Mouse (Mus musculus) bone marrow, adult 2 months (tissue): Measurements from ENCODE around the gene Fam118a. TPM values are rescaled to one million over a fixed set of nuclear protein-coding genes. Genes with fewer than 3 reads are reported as not detected.
A peak's percentile ranks its signal among the peaks of the same experiment; 100 is the strongest.
"Not testable (repeated sequence)": the region's sequence is repeated elsewhere in the genome, so short reads cannot be mapped to it uniquely, and the experiment has no call there.

ENCODE experiments used
- H3K27ac ChIP-seq: fragments of 200-500 bp; 2 replicates; pipeline ENCODE4 v1.5.1; 2012; ENCODE audit warnings: low read depth, mild to moderate bottlenecking, control low read depth, inconsistent platforms, low read length; ENCODE audit not compliant: control insufficient read depth, poor library complexity, insufficient read depth
- H3K4me1 ChIP-seq: fragments of 200-500 bp; 2 replicates; pipeline ENCODE4 v1.6.1; 2011; ENCODE audit warnings: low read length; ENCODE audit not compliant: control insufficient read depth, insufficient read depth
- H3K4me3 ChIP-seq: fragments of 200-500 bp; replicated peaks from 2 replicates; pipeline ENCODE3; 2011; ENCODE audit warnings: mild to moderate bottlenecking, low read depth, low read length, control low read depth; ENCODE audit not compliant: control insufficient read depth
- CTCF ChIP-seq: fragments of 200-500 bp; IDR thresholded peaks from 2 replicates; pipeline ENCODE4 v1.5.1; 2011; ENCODE audit warnings: low read length, control low read depth; ENCODE audit not compliant: control insufficient read depth, insufficient read depth
- POLR2A ChIP-seq: fragments of 200-500 bp; IDR thresholded peaks from 2 replicates; pipeline ENCODE4 v1.6.1; 2011; ENCODE audit warnings: low read depth, mild to moderate bottlenecking, control low read depth, low read length, borderline replicate concordance; ENCODE audit not compliant: control insufficient read depth
- WGBS: fragments of 180-500 bp; shearing (Covaris S2); methylation state at CpG from one replicate; pipeline ENCODE4 v1.1.7; 2018; 5-methylcytosine and 5-hydroxymethylcytosine counted together
- polyA plus RNA-seq: library from polyadenylated mRNA; stranded (reverse); fragments of >200 nt; gene quantifications from 2 replicates; pipeline ENCODE4 v1.2.4, GENCODE M21; 2011; ENCODE audit warnings: low replicate concordance; ENCODE audit not compliant: missing spikeins, insufficient read depth, insufficient read length

Fam118a gene
- polyA plus RNA-seq, result 2.0 and 8.7 TPM in 2 replicates

DNA sequence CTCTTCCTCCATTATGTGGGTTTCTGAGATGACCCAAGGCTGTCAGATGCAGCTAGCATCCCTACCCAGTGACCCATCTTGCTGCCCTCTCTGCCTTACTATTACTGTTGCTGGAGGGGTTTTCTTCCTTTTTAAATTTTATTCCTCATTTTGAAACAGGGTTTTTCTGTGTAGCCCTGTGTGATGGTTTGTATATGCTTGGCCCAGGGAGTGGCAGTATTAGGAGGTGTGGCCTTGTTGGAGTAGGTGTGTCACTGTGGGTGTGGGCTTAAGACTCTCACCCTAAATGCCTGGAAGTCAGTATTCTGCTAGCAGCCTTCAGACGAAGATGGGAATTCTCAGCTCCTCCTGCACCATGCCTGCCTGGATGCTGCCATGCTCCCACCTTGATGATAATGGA is at the start of gene Fam118a:
TSS of gene Fam118a (plus strand) at position 301 of the 400 bp plus-strand sequence.
- 53% methylated on average over 1 of the region's 1 CpGs for whole genome bisulfite sequencing
- not testable (repeated sequence) for H3K4me3 ChIP-seq, H3K27ac ChIP-seq

DNA sequence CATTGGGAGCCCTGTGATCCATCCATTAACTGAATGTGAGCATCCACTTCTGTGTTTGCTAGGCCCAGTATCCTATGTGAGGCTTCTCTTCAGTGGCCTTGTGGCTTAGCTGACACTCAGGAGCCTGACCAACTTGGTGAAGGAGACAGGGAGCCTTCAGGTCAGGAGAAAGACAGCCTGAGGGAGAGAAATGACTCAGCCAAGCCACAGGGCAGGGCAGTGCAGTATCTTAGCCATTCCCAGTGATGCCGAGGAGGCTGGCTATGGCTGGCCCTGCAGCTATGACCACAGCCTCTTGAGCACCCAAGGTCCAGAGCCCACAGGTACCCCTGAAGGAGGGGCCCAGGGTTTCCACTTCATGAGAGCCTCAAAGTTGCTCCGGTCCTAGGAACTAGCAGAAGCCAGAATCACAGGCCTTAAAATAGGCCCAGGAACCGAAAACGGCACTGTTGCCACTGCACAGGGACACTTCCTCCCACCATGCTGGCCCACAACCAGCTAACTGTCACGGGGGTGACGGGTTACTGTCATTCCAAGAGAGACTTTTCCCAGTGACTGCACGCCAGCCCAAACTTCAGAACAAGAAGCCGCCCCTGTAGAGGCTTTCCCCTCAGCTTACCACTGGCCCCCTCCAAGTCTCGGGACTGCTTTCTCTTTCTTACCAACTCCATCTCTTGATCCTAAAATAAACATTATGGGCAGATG is 47.0 kb upstream of the Fam118a start:
- TF ChIP-seq CTCF, result no peak
- TF ChIP-seq POLR2A, result no peak
- Histone ChIP-seq H3K27ac (peak overlapping the region; percentile 35), H3K4me3 (no peak overlapping the region), H3K4me1 (peaks cover 6% of the 10 kb centered on the region; the same call in 1 of the 2 replicates)
- WGBS, result 25% methylated on average over 9 of the region's 9 CpGs

More for the DNA sequence above, at the start of gene Fam118a:
- H3K4me1 ChIP-seq, result not testable (repeated sequence)

DNA sequence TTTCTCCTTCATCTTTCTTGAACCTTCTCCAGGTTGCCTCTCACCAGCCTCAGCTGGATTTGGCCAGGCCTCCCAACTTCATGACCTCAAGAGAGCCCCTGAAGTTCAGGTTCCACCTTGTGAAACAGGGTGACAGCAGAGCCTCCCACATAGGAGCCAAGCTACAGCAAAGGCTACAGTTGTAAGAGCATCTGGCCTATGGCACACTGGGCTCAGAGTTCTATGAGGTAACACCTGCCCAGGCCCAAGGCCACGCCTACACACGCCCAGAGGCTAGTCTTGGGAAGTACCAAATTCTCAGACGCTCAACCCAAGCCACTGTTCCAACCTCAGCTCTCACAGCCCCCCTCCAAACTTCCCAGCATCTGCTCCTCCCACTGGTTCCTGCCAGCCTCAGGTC is 45.9 kb upstream of the Fam118a start:
- Histone ChIP-seq H3K27ac (peak overlapping the region; percentile 21; the same call in 1 of the 2 replicates), H3K4me3 (no peak overlapping the region)
- 53% methylated on average over 3 of the region's 3 CpGs for WGBS

DNA sequence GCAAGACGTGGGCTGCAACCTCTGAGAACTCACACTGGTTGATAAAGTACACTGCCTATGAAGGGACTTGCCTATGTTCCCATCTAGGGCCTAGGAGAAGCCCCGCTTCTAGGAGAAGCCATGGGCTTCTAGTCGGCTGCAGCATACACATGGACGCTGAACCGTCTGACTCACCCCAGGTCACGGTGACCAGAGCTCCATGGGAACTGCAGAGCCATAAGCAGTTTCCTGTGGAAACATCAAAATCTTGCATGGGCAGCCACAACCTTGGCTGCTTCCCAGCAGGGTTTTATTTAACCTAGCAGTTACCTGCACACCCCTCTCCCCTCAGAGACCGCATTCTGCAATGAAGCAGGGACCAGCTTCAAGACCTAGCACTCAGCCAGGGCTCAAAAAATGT is 45.0 kb upstream of the Fam118a start:
- no peak for TF ChIP-seq POLR2A
- no peak for TF ChIP-seq CTCF
- Histone ChIP-seq H3K4me3 (no peak overlapping the region), H3K27ac (no peak overlapping the region), H3K4me1 (peaks cover 6% of the 10 kb centered on the region; the same call in 1 of the 2 replicates)
- WGBS, result 40% methylated on average over 7 of the region's 7 CpGs

More for the DNA sequence above, 45.9 kb upstream of the Fam118a start:
- peaks cover 6% of the 10 kb centered on the region; the same call in 1 of the 2 replicates for H3K4me1 ChIP-seq
- TF ChIP-seq CTCF (no peak), POLR2A (no peak)

DNA sequence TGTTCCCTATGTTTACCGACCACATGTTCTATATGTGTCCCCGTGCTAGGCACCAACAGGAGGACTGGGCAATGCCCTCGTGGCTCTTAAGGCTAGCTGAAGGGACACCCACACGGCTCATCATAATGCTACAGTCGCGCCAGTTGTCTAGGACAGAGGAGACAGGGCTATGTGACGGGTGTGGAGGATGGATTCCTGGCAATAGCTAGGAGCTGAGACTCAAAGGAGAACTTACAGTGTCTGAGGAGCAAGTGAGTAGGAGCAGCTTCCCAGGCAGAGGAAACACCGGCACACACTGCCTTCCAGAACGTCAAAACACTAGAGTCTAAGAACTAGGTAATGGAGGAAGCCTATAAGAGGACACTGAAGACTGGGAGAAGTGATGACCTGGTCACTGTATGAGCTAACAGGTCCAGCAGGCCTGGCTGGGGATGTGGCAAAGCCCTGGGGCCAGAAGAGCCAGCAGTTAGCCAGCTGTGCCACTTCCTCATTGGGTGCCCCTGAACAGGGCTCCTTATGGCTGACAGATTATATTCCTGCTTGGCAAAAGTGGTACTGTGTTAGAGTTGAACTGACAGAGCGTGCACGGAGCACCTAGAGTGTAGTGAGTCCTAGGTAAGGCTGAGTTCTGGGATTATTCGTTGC is 43.1 kb upstream of the Fam118a start:
- Histone ChIP-seq H3K4me1 (peaks cover 6% of the 10 kb centered on the region; the same call in 1 of the 2 replicates), H3K27ac (no peak overlapping the region), H3K4me3 (no peak overlapping the region)
- TF ChIP-seq POLR2A (no peak), CTCF (no peak)
- WGBS, result 82% methylated on average over 12 of the region's 12 CpGs

DNA sequence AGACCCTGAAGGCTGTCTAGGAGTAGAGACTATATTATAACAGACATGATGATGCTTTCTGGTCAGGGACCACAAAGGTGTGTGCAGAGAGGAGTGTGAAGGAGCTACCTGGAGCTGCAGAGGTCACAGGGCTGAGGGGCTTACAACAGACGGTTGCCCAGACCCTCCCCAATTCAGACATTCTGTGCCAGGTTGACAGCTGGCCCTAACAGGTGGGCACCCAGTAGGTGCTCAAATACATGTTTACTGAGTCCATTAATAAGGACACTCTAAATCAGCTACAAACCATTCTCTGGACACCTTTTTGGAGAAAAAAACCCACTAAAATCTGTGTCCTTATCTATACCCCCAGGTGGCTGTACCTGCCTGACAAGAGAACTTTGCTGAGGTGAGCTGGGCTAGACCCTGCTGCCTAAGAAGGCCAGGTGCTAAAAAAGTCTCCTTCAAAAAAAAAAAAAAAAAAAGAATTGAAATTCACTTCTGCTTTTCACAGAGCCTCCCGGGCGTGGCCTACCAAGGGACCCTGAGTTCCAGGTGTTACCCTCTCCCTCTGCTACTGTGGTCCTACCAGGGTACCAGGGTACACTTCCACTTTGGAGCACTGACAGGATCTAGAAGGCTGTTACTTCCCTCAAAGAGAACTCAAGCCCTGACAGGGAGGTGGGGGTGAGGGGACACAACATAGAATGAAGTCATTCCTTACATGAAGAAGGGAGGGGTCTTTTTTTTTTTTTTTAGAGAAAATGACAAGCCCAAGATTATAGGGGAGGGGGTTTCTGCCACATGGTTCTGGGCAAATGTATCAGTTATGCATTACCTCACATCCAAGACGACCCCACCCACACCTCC is 42.4 kb upstream of the Fam118a start:
- Histone ChIP-seq H3K4me1 (peaks cover 6% of the 10 kb centered on the region; the same call in 1 of the 2 replicates), H3K4me3 (peak overlapping the region; percentile 87), H3K27ac (0 out of 2 replicates have a peak overlapping the region, but pooled peaks have one; percentile 83)
- TF ChIP-seq CTCF (no peak), POLR2A (no peak)
- WGBS, result 22% methylated on average over 4 of the region's 4 CpGs

DNA sequence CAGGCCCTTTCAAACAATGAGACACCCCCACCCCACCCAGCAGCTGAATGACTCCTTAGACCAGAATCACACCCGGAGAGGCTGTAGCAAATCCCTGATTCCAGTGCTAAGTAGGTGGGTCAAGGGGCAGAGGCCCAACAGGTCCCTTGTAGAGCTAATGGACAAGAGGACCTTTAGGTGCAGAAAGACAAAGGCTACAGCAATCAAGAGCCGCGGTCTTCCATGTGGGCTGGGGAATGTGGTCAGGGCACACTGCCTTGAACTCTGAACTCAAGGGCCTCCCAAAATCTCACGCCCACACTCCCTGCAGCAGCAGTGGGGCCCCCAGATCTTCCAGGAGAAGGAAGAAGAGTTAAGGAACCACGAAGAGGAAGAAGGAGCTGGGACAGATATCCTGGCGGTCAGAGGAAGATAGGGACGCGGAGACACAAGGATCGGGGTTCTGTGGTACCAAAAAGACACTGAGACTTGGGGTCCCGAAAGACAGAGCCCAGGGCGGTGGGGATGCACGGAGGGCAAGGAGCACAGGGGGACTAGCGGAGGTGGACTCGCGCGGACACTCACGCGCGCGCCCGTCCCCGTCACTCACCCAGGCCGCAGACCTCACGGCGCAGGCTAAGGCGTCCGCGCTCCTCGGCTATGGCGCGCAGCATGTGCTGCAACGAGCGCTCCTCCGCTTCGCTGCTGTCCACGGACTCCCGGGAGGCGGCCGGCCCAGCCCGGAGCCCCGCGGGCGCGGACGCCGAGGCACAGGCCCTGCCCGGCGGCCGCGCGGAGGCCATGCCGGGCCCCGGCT is 41.5 kb upstream of the Fam118a start:
- 1% methylated on average over 53 of the region's 53 CpGs for WGBS
- H3K4me1 ChIP-seq, result peaks cover 3% of the 10 kb centered on the region; the same call in 1 of the 2 replicates
- peak overlapping the region; percentile 87 for H3K4me3 ChIP-seq
- TF ChIP-seq POLR2A (no peak), CTCF (no peak)
- peak overlapping the region; percentile 83 for H3K27ac ChIP-seq
